Mouse (Mus musculus) midbrain, embryonic 11.5 days (tissue): Measurements from ENCODE around the gene Adgre5. TPM values are rescaled to one million over a fixed set of nuclear protein-coding genes. Genes with fewer than 3 reads are reported as not detected.

ENCODE experiments used
- ATAC-seq: fragments of 200-750 bp; cut with Nextera tagmentation; 2 replicates; pipeline ENCODE4 v1.8.0; 2017; ENCODE audit warnings: moderate TSS enrichment, moderate library complexity; ENCODE audit not compliant: low FRiP score
- DNase-seq: peaks from one replicate; pipeline ENCODE4 v3.0.0; 2015; ENCODE audit warnings: low spot score; ENCODE audit errors: missing footprints
- H3K27ac ChIP-seq: fragments of 300-500 bp; sonication (generic); 2 replicates; pipeline ENCODE4 v1.5.1; 2014; ENCODE audit warnings: low read depth, low read length
- H3K27me3 ChIP-seq: fragments of 300-500 bp; sonication (generic); 2 replicates; pipeline ENCODE4 v1.6.1; 2014; ENCODE audit warnings: mild to moderate bottlenecking, low read length, moderate library complexity, mixed read lengths; ENCODE audit not compliant: control insufficient read depth, insufficient read depth
- H3K36me3 ChIP-seq: fragments of 300-500 bp; sonication (generic); 2 replicates; pipeline ENCODE4 v1.6.1; 2014; ENCODE audit warnings: mild to moderate bottlenecking, low read length, moderate library complexity, mixed read lengths; ENCODE audit not compliant: control insufficient read depth, insufficient read depth
- H3K4me1 ChIP-seq: fragments of 300-500 bp; sonication (generic); 2 replicates; pipeline ENCODE4 v1.6.1; 2014; ENCODE audit warnings: low read length; ENCODE audit not compliant: control insufficient read depth, insufficient read depth
- H3K4me2 ChIP-seq: fragments of 300-500 bp; sonication (generic); 2 replicates; pipeline ENCODE4 v1.6.1; 2014; ENCODE audit warnings: mild to moderate bottlenecking, moderate library complexity
- H3K4me3 ChIP-seq: fragments of 300-500 bp; sonication (generic); 2 replicates; pipeline ENCODE4 v1.5.1; 2014; ENCODE audit warnings: low read depth, low read length
- H3K9ac ChIP-seq: fragments of 300-500 bp; sonication (generic); 2 replicates; pipeline ENCODE4 v1.6.1; 2014; ENCODE audit warnings: low read length
- H3K9me3 ChIP-seq: fragments of 300-500 bp; sonication (generic); 2 replicates; pipeline ENCODE4 v1.6.1; 2016; ENCODE audit warnings: low read length; ENCODE audit not compliant: control insufficient read depth
- WGBS: fragments of 180-500 bp; shearing (Covaris S2); extraction: QIAGEN DNeasy Blood & Tissue Kit; methylation state at CpG from one replicate; pipeline ENCODE4 v1.1.7; 2014; 5-methylcytosine and 5-hydroxymethylcytosine counted together
- polyA plus RNA-seq: library from polyadenylated mRNA; unstranded; fragments of >200 nt; fragmentation: Nextera tagmentation; extraction: Ambion mirVana; gene quantifications from 2 replicates; pipeline ENCODE4 v1.2.1, GENCODE M21; 2014

The Adgre5 gene
- polyA plus RNA-seq, 1 experiment from 2014 or later: 10.9 TPM

- H3K4me1 ChIP-seq: no peaks in the 10 kb centered on the region
- H3K9me3 ChIP-seq: no peaks in the 10 kb centered on the region
- H3K4me2 ChIP-seq: no peak overlapping the region
- H3K36me3 ChIP-seq: no peaks in the 10 kb centered on the region
- no peak overlapping the region for H3K4me3 ChIP-seq
- H3K27me3 ChIP-seq: no peaks in the 10 kb centered on the region
- H3K27ac ChIP-seq: no peak overlapping the region
- DNase-seq (no peak), ATAC-seq (no peak)
- H3K9ac ChIP-seq: no peak overlapping the region
- 90% methylated on average over 6 of the region's 6 CpGs for WGBS
These were observed 8.2 kb downstream of the Adgre5 start for GRCm38 (mm10) chr8:83732919-83733318.

- no peak overlapping the region for H3K4me3 ChIP-seq
- no peak for DNase-seq
- no peak for ATAC-seq
- no peak overlapping the region for H3K27ac ChIP-seq
- no peaks in the 10 kb centered on the region for H3K36me3 ChIP-seq
- no peaks in the 10 kb centered on the region for H3K27me3 ChIP-seq
- 75% methylated on average over 5 of the region's 5 CpGs for WGBS
- no peaks in the 10 kb centered on the region for H3K9me3 ChIP-seq
- no peak overlapping the region for H3K4me2 ChIP-seq
- no peak overlapping the region for H3K9ac ChIP-seq
- no peaks in the 10 kb centered on the region for H3K4me1 ChIP-seq
These were observed 9.2 kb downstream of the Adgre5 start for GRCm38 (mm10) chr8:83731906-83732305.

- H3K9ac ChIP-seq: no peak overlapping the region
- no peaks in the 10 kb centered on the region for H3K27me3 ChIP-seq
- peaks cover 10% of the 10 kb centered on the region for H3K36me3 ChIP-seq
- H3K9me3 ChIP-seq: no peaks in the 10 kb centered on the region
- DNase-seq (peak; percentile 88), ATAC-seq (peak; percentile 36; the same call in 1 of the 2 replicates)
- H3K27ac ChIP-seq: no peak overlapping the region
- H3K4me1 ChIP-seq: no peaks in the 10 kb centered on the region
- 81% methylated on average over 11 of the region's 11 CpGs for WGBS
- H3K4me3 ChIP-seq: no peak overlapping the region
- H3K4me2 ChIP-seq: no peak overlapping the region
These were observed 11.9 kb downstream of the Adgre5 start for GRCm38 (mm10) chr8:83729009-83729807.

- Histone ChIP-seq H3K4me2 (no peak overlapping the region), H3K9me3 (no peaks in the 10 kb centered on the region), H3K36me3 (peaks cover 34% of the 10 kb centered on the region), H3K27me3 (no peaks in the 10 kb centered on the region), H3K4me1 (no peaks in the 10 kb centered on the region), H3K4me3 (no peak overlapping the region), H3K9ac (no peak overlapping the region), H3K27ac (no peak overlapping the region)
- no peak for ATAC-seq
- DNase-seq: no peak
- WGBS: 93% methylated on average over 8 of the region's 8 CpGs
These were observed 15.5 kb downstream of the Adgre5 start for GRCm38 (mm10) chr8:83725521-83726102.

- DNase-seq (peak; percentile 92), ATAC-seq (peak; percentile 73)
- H3K9ac ChIP-seq: no peak overlapping the region
- 46% methylated on average over 15 of the region's 15 CpGs for WGBS
- no peaks in the 10 kb centered on the region for H3K27me3 ChIP-seq
- H3K4me3 ChIP-seq: no peak overlapping the region
- no peak overlapping the region; the same call in 1 of the 2 replicates for H3K27ac ChIP-seq
- H3K9me3 ChIP-seq: no peaks in the 10 kb centered on the region
- H3K36me3 ChIP-seq: peaks cover 40% of the 10 kb centered on the region
- H3K4me1 ChIP-seq: no peaks in the 10 kb centered on the region
- no peak overlapping the region for H3K4me2 ChIP-seq
These were observed 16.2 kb downstream of the Adgre5 start for GRCm38 (mm10) chr8:83724697-83725482.

- no peak overlapping the region for H3K9ac ChIP-seq
- H3K36me3 ChIP-seq: peaks cover 45% of the 10 kb centered on the region
- 92% methylated on average over 11 of the region's 11 CpGs for WGBS
- H3K4me3 ChIP-seq: no peak overlapping the region
- no peak overlapping the region for H3K27ac ChIP-seq
- no peak overlapping the region for H3K4me2 ChIP-seq
- H3K27me3 ChIP-seq: no peaks in the 10 kb centered on the region
- no peaks in the 10 kb centered on the region for H3K4me1 ChIP-seq
- H3K9me3 ChIP-seq: no peaks in the 10 kb centered on the region
- DNase-seq: no peak
- ATAC-seq: no peak
These were observed 17.6 kb downstream of the Adgre5 start for GRCm38 (mm10) chr8:83723447-83724083.

GRCm38 (mm10) chr8:83722631-83723030 is 18.5 kb downstream of the Adgre5 start:
- H3K9ac ChIP-seq: no peak overlapping the region
- DNase-seq (no peak), ATAC-seq (no peak)
- peaks cover 45% of the 10 kb centered on the region for H3K36me3 ChIP-seq
- no peaks in the 10 kb centered on the region for H3K27me3 ChIP-seq
- WGBS: 92% methylated on average over 12 of the region's 12 CpGs
- no peaks in the 10 kb centered on the region for H3K4me1 ChIP-seq
- H3K27ac ChIP-seq: no peak overlapping the region
- H3K4me3 ChIP-seq: no peak overlapping the region
- no peaks in the 10 kb centered on the region for H3K9me3 ChIP-seq
- no peak overlapping the region for H3K4me2 ChIP-seq

- Histone ChIP-seq H3K27ac (no peak overlapping the region), H3K36me3 (peaks cover 45% of the 10 kb centered on the region), H3K4me2 (no peak overlapping the region), H3K4me1 (peaks cover 5% of the 10 kb centered on the region), H3K4me3 (no peak overlapping the region), H3K9ac (no peak overlapping the region), H3K27me3 (no peaks in the 10 kb centered on the region), H3K9me3 (no peaks in the 10 kb centered on the region)
- 92% methylated on average over 25 of the region's 25 CpGs for WGBS
- DNase-seq: no peak
- no peak for ATAC-seq
These were observed 19.6 kb downstream of the Adgre5 start for GRCm38 (mm10) chr8:83721405-83722025.
